Mouse (Mus musculus) mature B cell (primary cell): Measurements from ENCODE around the gene Tnni1.

Experiments used
- in situ Hi-C: fragments of 300-500 bp; cut with MboI; formaldehyde crosslinking; loops from 2 replicates; pipeline ENCODE4 v1.14.3; 2019

Gene Tnni1

GRCm38 (mm10) chr1:135767324-135767890, 11.8 kb upstream of the Tnni1 start:
- in situ Hi-C loops = no loop called here

- in situ Hi-C loops = no loop called here
These were observed 10.8 kb upstream of the Tnni1 start for GRCm38 (mm10) chr1:135768400-135768799.

DNA sequence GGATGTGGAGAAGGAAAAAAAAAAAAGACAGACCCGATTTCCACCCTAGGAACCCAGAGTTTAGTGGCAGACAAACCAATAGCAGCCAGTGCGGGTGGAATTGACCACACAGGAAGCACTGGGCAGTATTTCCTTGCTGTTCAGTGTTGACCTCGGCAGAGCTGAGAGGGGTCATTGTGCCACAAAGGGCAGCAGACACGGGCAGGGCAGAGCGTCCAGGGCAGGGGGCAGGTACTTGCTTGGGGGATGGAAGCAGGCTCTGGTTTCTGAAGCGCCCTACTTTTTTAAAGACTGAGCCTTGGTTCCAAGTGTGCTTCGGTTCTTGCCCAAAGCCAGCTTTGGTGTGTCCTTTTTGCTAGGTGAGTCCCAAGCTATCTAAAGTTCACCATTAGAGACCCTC, 9.0 kb upstream of the Tnni1 start:
- in situ Hi-C loops = no loop called here

GRCm38 (mm10) chr1:135770896-135771572, 8.2 kb upstream of the Tnni1 start:
- in situ Hi-C loops = no loop called here

- in situ Hi-C loops = no loop called here
These were observed 7.7 kb upstream of the Tnni1 start for GRCm38 (mm10) chr1:135771573-135771970.

- in situ Hi-C loops = no loop called here
These were observed 2.6 kb upstream of the Tnni1 start for GRCm38 (mm10) chr1:135776596-135776995.

DNA sequence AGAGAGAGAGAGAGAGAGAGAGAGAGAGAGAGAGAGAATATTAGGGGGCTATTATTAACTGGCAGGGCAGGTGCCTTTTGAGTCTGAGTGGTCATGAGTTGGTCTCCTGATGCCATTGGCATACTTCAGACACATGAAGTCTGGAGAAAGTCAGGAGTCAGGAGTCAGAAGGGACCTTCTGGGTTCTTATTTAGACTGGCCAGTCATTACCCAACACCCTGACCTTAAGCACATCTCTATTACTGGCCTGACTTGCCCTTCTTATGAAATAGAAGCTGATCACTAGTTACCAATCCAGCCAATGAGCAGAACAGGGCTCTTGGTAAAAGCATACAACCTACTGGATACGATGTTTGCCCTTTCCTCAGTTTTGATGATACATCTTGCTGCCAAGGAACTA, 2.2 kb upstream of the Tnni1 start:
- in situ Hi-C loops = no loop called here

- in situ Hi-C loops = loop anchor here (10.0 kb wide), 1 partner anchor 56 kb away; the partner anchor contains the start of gene Csrp1
These were observed 1.4 kb downstream of the Tnni1 start for GRCm38 (mm10) chr1:135780649-135781048.

DNA sequence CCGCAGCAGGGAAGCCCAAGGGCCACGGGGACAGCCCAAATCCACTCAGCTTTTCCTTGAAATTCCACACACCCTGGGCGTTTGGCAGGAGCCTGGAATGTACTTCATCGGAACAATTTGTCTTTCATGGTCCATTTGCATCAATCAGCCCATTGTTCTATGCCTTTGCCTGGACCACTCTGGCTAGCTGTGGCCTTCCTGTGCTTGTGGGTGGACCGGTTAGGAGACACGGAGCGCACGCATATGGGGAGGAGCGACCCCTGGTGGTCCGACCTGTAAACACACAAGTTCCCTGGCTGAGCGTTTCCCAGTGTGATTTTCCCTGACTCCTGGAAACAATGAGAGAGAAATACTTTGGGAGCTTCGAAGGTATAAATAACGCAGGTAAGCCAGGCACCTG, 2.0 kb downstream of the Tnni1 start:
- in situ Hi-C loops = loop anchor here (10.0 kb wide), 1 partner anchor 56 kb away; the partner anchor contains the start of gene Csrp1

GRCm38 (mm10) chr1:135782816-135783215, 3.6 kb downstream of the Tnni1 start:
- in situ Hi-C loops = loop anchor here (10.0 kb wide), 1 partner anchor 58 kb away; the partner anchor contains the start of gene Csrp1

GRCm38 (mm10) chr1:135787799-135788198, 8.6 kb downstream of the Tnni1 start:
- in situ Hi-C loops = loop anchor here (10.0 kb wide), 1 partner anchor 63 kb away; the partner anchor contains the start of gene Csrp1

- in situ Hi-C loops = loop anchor here (10.0 kb wide), 1 partner anchor 64 kb away; the partner anchor contains the start of gene Csrp1
These were observed 9.5 kb downstream of the Tnni1 start for GRCm38 (mm10) chr1:135788708-135789107.

GRCm38 (mm10) chr1:135789815-135790214, 10.6 kb downstream of the Tnni1 start:
- in situ Hi-C loops = loop anchor here (10.0 kb wide), 1 partner anchor 65 kb away; the partner anchor contains the start of gene Csrp1

- in situ Hi-C loops = no loop called here
These were observed 13.1 kb downstream of the Tnni1 start for GRCm38 (mm10) chr1:135792143-135792939.

- in situ Hi-C loops = no loop called here
These were observed 14.4 kb downstream of the Tnni1 start for GRCm38 (mm10) chr1:135793370-135794215.

GRCm38 (mm10) chr1:135794216-135795134, 15.2 kb downstream of the Tnni1 start:
- in situ Hi-C loops = no loop called here

GRCm38 (mm10) chr1:135798492-135798891, 19.3 kb downstream of the Tnni1 start:
- in situ Hi-C loops = no loop called here

DNA sequence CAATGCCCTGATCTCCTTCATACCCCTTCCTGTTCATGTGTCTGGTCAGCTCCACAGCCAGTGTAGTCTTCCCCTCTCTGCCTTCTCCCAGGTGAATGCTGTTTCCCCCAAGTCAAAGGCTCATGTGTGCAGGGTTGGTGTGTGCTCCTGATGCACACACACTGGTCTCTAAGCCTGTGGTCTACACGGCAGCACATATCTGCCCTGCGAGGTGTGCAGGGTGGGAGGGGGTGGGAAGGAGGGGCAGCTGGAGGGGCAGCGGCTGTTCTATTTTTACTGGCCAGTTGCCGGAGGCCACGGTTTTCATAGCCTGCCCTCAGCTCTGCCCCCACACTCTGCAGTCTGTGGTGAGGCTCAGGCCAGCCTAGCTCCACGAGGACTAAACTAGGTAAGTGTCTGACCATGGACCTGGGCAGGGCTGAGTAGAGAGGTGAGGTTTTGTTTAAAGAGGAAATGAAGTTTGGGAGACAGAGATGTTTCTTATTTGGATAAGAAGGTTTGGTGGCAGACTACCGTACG, 19.9 kb downstream of the Tnni1 start:
- in situ Hi-C loops = no loop called here

DNA sequence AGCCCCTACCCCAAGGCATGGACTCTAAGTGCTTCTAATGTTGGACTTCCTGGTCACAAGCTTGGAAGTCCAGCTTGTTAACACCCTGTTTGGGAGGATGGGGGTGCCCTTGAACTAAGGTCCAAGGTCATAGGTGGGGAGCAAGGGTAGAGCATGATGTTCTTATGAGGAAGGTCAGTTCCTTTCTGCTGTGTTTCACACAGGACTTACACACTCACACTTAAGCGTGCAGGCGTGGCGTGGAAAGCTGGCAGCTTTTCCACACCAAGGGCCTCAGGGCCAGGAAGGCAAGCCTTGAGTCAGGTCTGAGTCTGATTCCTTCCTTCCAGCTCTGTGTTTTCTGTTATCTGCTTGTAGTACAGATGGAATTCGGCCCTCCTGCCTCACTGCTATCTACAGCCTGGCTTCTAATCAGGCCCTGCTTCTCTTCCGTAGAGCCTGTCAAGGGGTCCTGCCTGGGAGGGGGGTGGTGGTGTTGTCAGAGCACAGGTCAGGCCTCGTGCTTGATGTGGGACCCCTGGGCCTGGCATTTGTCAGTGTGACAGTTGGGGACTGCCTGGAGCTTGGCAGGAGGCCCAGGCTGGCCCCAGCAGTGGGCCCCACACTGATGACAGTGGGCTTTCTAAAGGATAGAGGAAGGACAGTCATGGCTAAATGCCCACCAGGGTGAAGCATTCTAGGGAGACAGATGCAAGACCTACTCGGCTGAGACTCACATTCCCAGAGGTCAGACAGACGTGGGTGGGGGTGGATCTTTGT, 21.1 kb downstream of the Tnni1 start:
- in situ Hi-C loops = no loop called here
